Mouse (Mus musculus): ENCODE measurements around the gene St7. TPM values are rescaled to one million over a fixed set of nuclear protein-coding genes. Genes with fewer than 3 reads are reported as not detected.

Gene St7
- polyA plus RNA-seq, 2 experiments: 29.7 to 33.0 TPM

DNA sequence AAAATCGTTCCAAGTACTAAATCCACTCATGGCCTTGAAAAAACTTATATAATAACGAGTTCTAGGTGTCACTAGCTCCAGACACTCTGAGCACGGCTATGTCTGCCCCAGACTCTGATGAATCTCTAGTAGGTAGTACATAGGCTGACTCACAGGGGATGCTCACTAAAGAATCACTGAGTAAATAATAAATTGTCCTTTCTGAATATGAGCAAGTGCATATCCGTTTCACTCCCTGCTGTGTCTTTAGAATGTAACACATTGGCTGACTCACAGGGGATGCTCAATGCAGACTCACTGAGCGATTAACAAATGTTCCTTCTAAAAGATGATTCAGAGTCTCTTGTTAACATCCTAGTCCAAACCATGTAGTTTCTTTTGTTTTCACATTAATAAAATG is 285.6 kb downstream of the St7 start:
- ATAC-seq (ENCODE audit: low FRiP score, low read depth) (no peak), DNase-seq (ENCODE audit: low spot score) (no peak)
- Histone ChIP-seq H3K9ac (ENCODE audit: low read depth, low read length, severe bottlenecking) (no peak overlapping the region), H3K27me3 (ENCODE audit: control insufficient read depth, insufficient read depth, low read length) (no peaks in the 10 kb centered on the region), H3K9me3 (ENCODE audit: control insufficient read depth, low read length) (no peaks in the 10 kb centered on the region), H3K36me3 (ENCODE audit: control insufficient read depth, insufficient read depth, low read length) (no peaks in the 10 kb centered on the region), H3K4me1 (ENCODE audit: control insufficient read depth, insufficient read depth, low read length) (no peaks in the 10 kb centered on the region), H3K4me3 (replicated peaks; ENCODE audit: low read length) (no peak overlapping the region), H3K27ac (replicated peaks; ENCODE audit: low read depth, low read length) (no peak overlapping the region), H3K4me2 (replicated peaks; ENCODE audit: low read depth, low read length, severe bottlenecking) (no peak overlapping the region)
- WGBS: 71% methylated on average over 5 of the region's 5 CpGs
- TF ChIP-seq POLR2A (IDR thresholded peaks at IDR 0.05; ENCODE audit: borderline replicate concordance, extremely low read depth, insufficient read depth, insufficient read length): no peak

DNA sequence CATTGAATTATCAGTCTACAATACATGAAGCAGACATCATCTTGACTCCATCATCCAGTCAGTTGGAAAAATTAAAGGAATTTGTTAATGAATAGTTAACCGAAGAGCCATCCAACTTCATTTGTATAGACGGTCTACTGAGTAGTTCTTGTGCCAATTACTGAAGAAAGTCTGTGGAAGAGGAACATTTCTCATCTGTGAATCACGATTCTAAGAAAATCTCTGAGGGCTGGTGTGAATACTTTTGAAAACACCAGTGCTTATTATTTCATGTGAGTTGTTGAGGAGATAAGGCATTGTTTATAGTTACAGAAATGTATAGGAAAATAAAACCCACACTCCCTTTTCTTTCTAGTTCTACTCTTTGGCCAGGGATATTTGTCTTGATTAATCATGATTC is 286.1 kb downstream of the St7 start:
- Histone ChIP-seq H3K4me1 (ENCODE audit: control insufficient read depth, insufficient read depth, low read length) (no peaks in the 10 kb centered on the region), H3K27me3 (ENCODE audit: control insufficient read depth, insufficient read depth, low read length) (no peaks in the 10 kb centered on the region), H3K36me3 (ENCODE audit: control insufficient read depth, insufficient read depth, low read length) (no peaks in the 10 kb centered on the region), H3K9ac (ENCODE audit: low read depth, low read length, severe bottlenecking) (no peak overlapping the region), H3K4me2 (replicated peaks; ENCODE audit: low read depth, low read length, severe bottlenecking) (no peak overlapping the region), H3K27ac (replicated peaks; ENCODE audit: low read depth, low read length) (no peak overlapping the region), H3K4me3 (replicated peaks; ENCODE audit: low read length) (no peak overlapping the region), H3K9me3 (ENCODE audit: control insufficient read depth, low read length) (no peaks in the 10 kb centered on the region)
- WGBS: 88% methylated on average over 3 of the region's 3 CpGs
- TF ChIP-seq POLR2A (IDR thresholded peaks at IDR 0.05; ENCODE audit: borderline replicate concordance, extremely low read depth, insufficient read depth, insufficient read length): no peak
- no peak for DNase-seq (ENCODE audit: low spot score)
- ATAC-seq (ENCODE audit: low FRiP score, low read depth): no peak

DNA sequence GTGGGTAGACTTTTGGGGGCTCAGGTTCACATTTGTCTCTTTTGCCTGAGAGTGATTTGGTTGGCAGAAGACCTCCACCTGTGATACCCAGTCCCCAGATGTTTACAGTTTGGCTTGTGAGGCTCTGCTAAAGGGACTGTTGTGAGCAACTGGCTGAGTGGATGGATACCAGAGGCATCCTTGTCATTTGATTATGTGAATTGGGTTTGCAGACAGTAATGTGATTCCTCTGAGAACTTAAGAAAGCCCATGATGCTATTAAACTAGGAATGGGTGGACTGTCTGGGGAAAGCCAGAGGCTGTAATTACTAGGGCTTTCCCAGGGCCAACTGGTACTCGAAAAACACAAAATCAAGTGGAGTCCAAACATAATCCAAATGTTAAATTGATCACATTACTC is 286.6 kb downstream of the St7 start:
- WGBS: 47% methylated on average over 1 of the region's 1 CpGs
- Histone ChIP-seq H3K36me3 (ENCODE audit: control insufficient read depth, insufficient read depth, low read length) (no peaks in the 10 kb centered on the region), H3K27me3 (ENCODE audit: control insufficient read depth, insufficient read depth, low read length) (no peaks in the 10 kb centered on the region), H3K4me1 (ENCODE audit: control insufficient read depth, insufficient read depth, low read length) (no peaks in the 10 kb centered on the region), H3K4me2 (replicated peaks; ENCODE audit: low read depth, low read length, severe bottlenecking) (no peak overlapping the region), H3K27ac (replicated peaks; ENCODE audit: low read depth, low read length) (no peak overlapping the region), H3K4me3 (replicated peaks; ENCODE audit: low read length) (no peak overlapping the region), H3K9me3 (ENCODE audit: control insufficient read depth, low read length) (no peaks in the 10 kb centered on the region), H3K9ac (ENCODE audit: low read depth, low read length, severe bottlenecking) (no peak overlapping the region)
- ATAC-seq (ENCODE audit: low FRiP score, low read depth) (no peak), DNase-seq (ENCODE audit: low spot score) (no peak)
- no peak for TF ChIP-seq POLR2A (IDR thresholded peaks at IDR 0.05; ENCODE audit: borderline replicate concordance, extremely low read depth, insufficient read depth, insufficient read length)

GRCm38 (mm10) chr6:17990173-17991028 is 297.7 kb downstream of the St7 start:
- Histone ChIP-seq H3K9me3 (ENCODE audit: control insufficient read depth, low read length) (no peaks in the 10 kb centered on the region), H3K4me1 (ENCODE audit: control insufficient read depth, insufficient read depth, low read length) (no peaks in the 10 kb centered on the region), H3K4me2 (replicated peaks; ENCODE audit: low read depth, low read length, severe bottlenecking) (no peak overlapping the region), H3K27me3 (ENCODE audit: control insufficient read depth, insufficient read depth, low read length) (no peaks in the 10 kb centered on the region), H3K27ac (replicated peaks; ENCODE audit: low read depth, low read length) (no peak overlapping the region), H3K36me3 (ENCODE audit: control insufficient read depth, insufficient read depth, low read length) (no peaks in the 10 kb centered on the region), H3K9ac (ENCODE audit: low read depth, low read length, severe bottlenecking) (no peak overlapping the region), H3K4me3 (replicated peaks; ENCODE audit: low read length) (no peak overlapping the region)
- 91% methylated on average over 9 of the region's 9 CpGs for WGBS
- TF ChIP-seq POLR2A (IDR thresholded peaks at IDR 0.05; ENCODE audit: borderline replicate concordance, extremely low read depth, insufficient read depth, insufficient read length): no peak
- ATAC-seq (ENCODE audit: low FRiP score, low read depth) (no peak), DNase-seq (ENCODE audit: low spot score) (no peak)

DNA sequence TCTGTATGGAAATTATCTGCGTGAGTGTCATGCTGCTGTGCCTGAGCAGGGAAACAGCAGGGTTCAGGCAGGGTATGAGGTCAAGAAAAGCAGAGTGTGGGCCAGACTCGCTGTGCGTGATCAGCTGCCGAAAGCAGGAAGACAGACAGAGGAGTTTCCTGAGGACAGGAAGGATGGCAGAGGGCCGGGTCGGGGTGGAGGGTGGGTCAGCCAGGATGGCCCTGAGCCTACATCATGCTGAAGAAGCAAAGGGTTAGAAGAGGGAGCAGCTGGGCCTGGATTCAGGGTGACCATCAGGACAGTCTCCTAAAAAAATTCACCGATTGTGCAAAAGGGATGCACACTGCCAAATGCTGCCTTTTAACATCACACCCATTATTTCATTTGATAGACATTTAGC is 298.9 kb downstream of the St7 start:
- ATAC-seq (ENCODE audit: low FRiP score, low read depth): no peak

More for the DNA sequence above, 298.9 kb downstream of the St7 start:
- no peak for DNase-seq (ENCODE audit: low spot score)
- no peak overlapping the region for H3K4me2 ChIP-seq (replicated peaks; ENCODE audit: low read depth, low read length, severe bottlenecking)
- H3K36me3 ChIP-seq (ENCODE audit: control insufficient read depth, insufficient read depth, low read length): no peaks in the 10 kb centered on the region
- H3K9me3 ChIP-seq (ENCODE audit: control insufficient read depth, low read length): no peaks in the 10 kb centered on the region
- 77% methylated on average over 7 of the region's 7 CpGs for WGBS
- H3K27ac ChIP-seq (replicated peaks; ENCODE audit: low read depth, low read length): no peak overlapping the region
- no peak overlapping the region for H3K9ac ChIP-seq (ENCODE audit: low read depth, low read length, severe bottlenecking)
- H3K27me3 ChIP-seq (ENCODE audit: control insufficient read depth, insufficient read depth, low read length): no peaks in the 10 kb centered on the region
- H3K4me3 ChIP-seq (replicated peaks; ENCODE audit: low read length): no peak overlapping the region
- TF ChIP-seq POLR2A (IDR thresholded peaks at IDR 0.05; ENCODE audit: borderline replicate concordance, extremely low read depth, insufficient read depth, insufficient read length): no peak
- H3K4me1 ChIP-seq (ENCODE audit: control insufficient read depth, insufficient read depth, low read length): no peaks in the 10 kb centered on the region

Other genes starting within 250 kb of the St7 start
- 3.8 and 4.3 TPM in 2 replicates for gene Met, start 229.1 kb upstream of the St7 start, polyA plus RNA-seq (2012; rRNA removed)
- 5.9 and 6.0 TPM in 2 replicates for gene Met, start 229.1 kb upstream of the St7 start, polyA plus RNA-seq (2014; fragmentation: Nextera tagmentation; extraction: Ambion mirVana)
- 71.0 and 82.0 TPM in 2 replicates for gene Capza2, start 56.7 kb upstream of the St7 start, polyA plus RNA-seq (2012; rRNA removed)
- 211 and 223 TPM in 2 replicates for gene Capza2, start 56.7 kb upstream of the St7 start, polyA plus RNA-seq (2014; fragmentation: Nextera tagmentation; extraction: Ambion mirVana)

All from limb, embryonic 14.5 days (tissue).